Mouse (Mus musculus) megakaryocyte, embryonic 14.5 days (primary cell): ENCODE data around the gene Colca2. TPM values are rescaled to one million over a fixed set of nuclear protein-coding genes. Genes with fewer than 3 reads are reported as not detected.

Experiments used
- H3K27me3 ChIP-seq: replicated peaks from 2 replicates; pipeline ENCODE3; 2012; ENCODE audit warnings: inconsistent platforms
- H3K36me3 ChIP-seq: replicated peaks from 2 replicates; pipeline ENCODE3; 2012; ENCODE audit warnings: low read length, inconsistent platforms, mixed read lengths
- H3K4me1 ChIP-seq: 2 replicates; pipeline ENCODE4 v1.6.1; 2012; ENCODE audit warnings: inconsistent platforms
- H3K4me3 ChIP-seq: replicated peaks from 2 replicates; pipeline ENCODE3; 2012; ENCODE audit warnings: moderate library complexity, mild to moderate bottlenecking, inconsistent platforms
- H3K9me3 ChIP-seq: 2 replicates; pipeline ENCODE4 v1.6.1; 2012; ENCODE audit warnings: inconsistent platforms
- FLI1 ChIP-seq: IDR thresholded peaks from 2 replicates; pipeline ENCODE4 v1.6.1; 2012; ENCODE audit warnings: low read length, inconsistent platforms, mixed read lengths
- GATA1 ChIP-seq: IDR thresholded peaks from 3 replicates; pipeline ENCODE4 v1.6.1; 2012; ENCODE audit warnings: mixed read lengths, low read length, inconsistent platforms, borderline replicate concordance
- polyA plus RNA-seq: library from polyadenylated mRNA; stranded (reverse); fragments of >175 nt; gene quantifications from 2 replicates; pipeline ENCODE4 v1.2.3, GENCODE M21; 2012; ENCODE audit warnings: low replicate concordance; ENCODE audit not compliant: insufficient read depth

Colca2 gene
- polyA plus RNA-seq, 1 experiment = not detected

DNA sequence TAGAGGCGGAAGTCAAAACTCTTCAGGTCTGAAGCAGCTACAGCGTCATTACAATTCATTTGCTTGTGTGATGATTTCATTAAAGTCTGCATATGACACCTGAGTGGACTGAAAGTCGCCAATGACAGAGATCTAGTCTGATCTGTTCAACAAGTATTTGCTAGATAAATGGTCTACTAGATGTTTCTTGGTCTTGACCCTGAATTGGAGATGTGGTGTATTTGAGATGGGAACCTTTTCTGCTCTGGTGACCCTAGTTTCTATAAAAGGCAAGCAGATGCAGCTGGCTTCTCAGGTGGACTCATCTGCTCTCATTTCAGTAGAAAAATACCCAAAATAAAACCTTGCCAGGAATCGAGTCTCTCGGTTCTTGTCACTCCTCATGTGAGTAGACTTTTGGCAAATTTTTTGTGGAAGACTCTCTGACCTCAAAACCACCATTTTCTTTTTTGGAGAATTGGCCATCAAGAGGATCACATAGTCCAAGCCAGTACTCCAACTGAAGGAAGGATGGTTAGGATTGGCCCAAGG is 52.7 kb downstream of the Colca2 start:
- no peak overlapping the region for H3K4me3 ChIP-seq
- H3K36me3 ChIP-seq = no peaks in the 10 kb centered on the region
- no peaks in the 10 kb centered on the region for H3K9me3 ChIP-seq
- TF ChIP-seq GATA1 = no peak
- no peak for TF ChIP-seq FLI1
- H3K4me1 ChIP-seq = no peaks in the 10 kb centered on the region
- peaks cover 1% of the 10 kb centered on the region for H3K27me3 ChIP-seq

Other genes starting within 250 kb of the Colca2 start
- not detected in 2 replicates for gene Btg4, start 217.7 kb downstream of the Colca2 start, polyA plus RNA-seq
- gene Layn, start 201.5 kb downstream of the Colca2 start, polyA plus RNA-seq = 5.9 and 16.2 TPM in 2 replicates
- not detected in 2 replicates for gene 4833427G06Rik, start 176.5 kb downstream of the Colca2 start, polyA plus RNA-seq
- gene Gm32742, start 113.1 kb downstream of the Colca2 start, polyA plus RNA-seq = 0.01 TPM in 1 of 2 replicates, not detected in the other
- gene Pou2af1, start 64.9 kb downstream of the Colca2 start, polyA plus RNA-seq = not detected in 2 replicates
- gene 1810046K07Rik, start 50.3 kb upstream of the Colca2 start, polyA plus RNA-seq = not detected in 2 replicates